Mouse (Mus musculus) heart, adult 2 months (tissue): ENCODE results near the gene Ispd.

Experiments
- CTCF ChIP-seq: fragments of 200-600 bp; IDR thresholded peaks from 2 replicates; pipeline ENCODE4 v1.8.1; 2022; ENCODE audit warnings: antibody characterized with exemption, mild to moderate bottlenecking, moderate library complexity
- POLR2A ChIP-seq: fragments of 200-500 bp; IDR thresholded peaks from 2 replicates; pipeline ENCODE4 v1.6.1; 2011; ENCODE audit warnings: mild to moderate bottlenecking, low read depth, low read length, control low read depth; ENCODE audit not compliant: insufficient read depth

DNA sequence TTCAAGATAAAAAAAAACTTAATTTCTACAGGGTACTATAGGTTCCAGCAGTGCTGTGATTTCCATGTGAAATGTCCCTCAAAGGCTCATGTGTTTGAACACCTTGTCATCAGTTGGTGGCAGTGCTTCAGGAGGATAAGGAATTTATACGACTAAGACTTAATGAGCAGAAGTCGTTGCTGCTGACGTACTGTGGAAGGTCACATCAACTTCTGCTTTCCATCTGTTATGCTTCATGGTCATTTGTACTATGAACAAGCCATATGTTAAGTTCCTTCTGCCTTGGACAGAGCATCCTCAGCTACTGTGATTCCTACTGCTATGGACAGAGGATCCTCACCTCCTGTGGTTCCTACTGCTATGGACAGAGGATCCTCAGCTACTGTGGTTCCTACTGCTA lies 21.2 kb upstream of the Ispd start:
- TF ChIP-seq CTCF (no peak), POLR2A (no peak)
